12 mouse cellular contexts compared by ENCODE assay signal in the genomic region with DNA sequence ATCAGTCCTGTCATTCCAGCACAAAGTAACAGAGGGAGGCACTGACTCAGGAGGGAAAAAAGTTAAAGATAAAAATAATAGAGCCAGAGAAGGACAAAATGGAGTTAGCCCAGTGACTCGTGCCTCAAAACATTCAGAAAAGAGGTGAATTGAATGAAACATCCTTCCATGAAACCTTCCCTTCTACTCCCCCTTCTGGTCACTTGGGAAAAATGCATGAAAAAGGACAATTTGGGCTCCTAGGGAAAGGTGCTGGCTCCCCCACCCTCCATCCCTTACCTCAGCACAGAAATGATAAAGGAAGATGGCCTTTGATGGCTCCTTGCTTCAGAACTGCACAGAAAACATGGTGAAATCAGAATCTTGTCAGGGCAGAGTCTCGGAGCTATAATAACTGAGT. TPM values are rescaled to one million over a fixed set of nuclear protein-coding genes. Genes with fewer than 3 reads are reported as not detected.
DNase-seq lines count a peak whose midpoint lies in the region; ATAC-seq and TF ChIP-seq lines count a peak whose summit lies in the region.
"Had no signal": no experiment of that assay in that cellular context is flagged by ENCODE, and none has a peak within 500 bp of the region (broad histone marks: within the 10 kb centered on the region; RNA-seq: fewer than 3 reads in every experiment).

No protein-coding gene starts in this region.

- H3K27me3 ChIP-seq in forebrain, postnatal 0 days (ENCODE audit: insufficient read depth, low read length): no peaks in the 10 kb centered on the region
- no peaks in the 10 kb centered on the region for H3K27me3 ChIP-seq in forebrain, embryonic 15.5 days
- H3K27me3 ChIP-seq: kidney, embryonic 15.5 days; liver, embryonic 15.5 days had no signal

- H3K4me1 ChIP-seq in forebrain, postnatal 0 days (ENCODE audit: insufficient read depth): no peaks in the 10 kb centered on the region
- no peaks in the 10 kb centered on the region for H3K4me1 ChIP-seq in forebrain, embryonic 15.5 days
- no peaks in the 10 kb centered on the region for H3K4me1 ChIP-seq in lung, adult 2 months (ENCODE audit: control insufficient read depth, insufficient read depth, low read length)
- H3K4me1 ChIP-seq: kidney, embryonic 15.5 days; liver, embryonic 15.5 days had no signal

- H3K9ac ChIP-seq in forebrain, postnatal 0 days: no peak overlapping the region
- no peak overlapping the region for H3K9ac ChIP-seq in forebrain, embryonic 15.5 days (replicated peaks)
- H3K9ac ChIP-seq: kidney, embryonic 15.5 days; liver, embryonic 15.5 days had no signal

- TF ChIP-seq POLR2A in lung, adult 2 months (IDR thresholded peaks at IDR 0.05; ENCODE audit: borderline replicate concordance, extremely low read depth, low read depth, low read length): no peak

- 28% methylated on average over 2 of the region's 2 CpGs for WGBS in forebrain, postnatal 0 days
- 28% methylated on average over 2 of the region's 2 CpGs for WGBS in forebrain, embryonic 15.5 days
- WGBS in lung, adult 2 months: 38% methylated on average over 2 of the region's 2 CpGs

- no peaks in the 10 kb centered on the region for H3K9me3 ChIP-seq in forebrain, postnatal 0 days (ENCODE audit: low read length)
- no peaks in the 10 kb centered on the region for H3K9me3 ChIP-seq in forebrain, embryonic 15.5 days
- H3K9me3 ChIP-seq: kidney, embryonic 15.5 days; liver, embryonic 15.5 days had no signal

- no peak overlapping the region for H3K4me2 ChIP-seq in forebrain, postnatal 0 days (ENCODE audit: low read depth)
- no peak overlapping the region for H3K4me2 ChIP-seq in forebrain, embryonic 15.5 days (replicated peaks)
- H3K4me2 ChIP-seq: kidney, embryonic 15.5 days; liver, embryonic 15.5 days had no signal

- ATAC-seq in forebrain, postnatal 0 days: peak; percentile 38; the same call in 1 of the 2 replicates
- no peak for ATAC-seq in forebrain, embryonic 15.5 days (replicated peaks)
- peak; percentile 90 for ATAC-seq in megakaryocyte progenitor cell, adult 5-6 weeks (replicated peaks; ENCODE audit: poor library complexity)

- peak; percentile 75 for TF ChIP-seq CTCF in forebrain, postnatal 0 days (IDR thresholded peaks at IDR 0.05; ENCODE audit: low read depth)
- peak; percentile 20; the same call in 1 of the 2 replicates for TF ChIP-seq CTCF in lung, adult 2 months (IDR thresholded peaks at IDR 0.05; ENCODE audit: insufficient read depth, low read length)

- H3K4me3 ChIP-seq in forebrain, postnatal 0 days (ENCODE audit: low read depth, low read length): no peak overlapping the region
- H3K4me3 ChIP-seq in forebrain, embryonic 15.5 days: no peak overlapping the region
- H3K4me3 ChIP-seq in lung, adult 2 months (replicated peaks; ENCODE audit: extremely low read depth, low read depth, low read length): no peak overlapping the region
- H3K4me3 ChIP-seq: erythroblast, embryonic 14.5 days; kidney, embryonic 15.5 days; liver, embryonic 15.5 days had no signal

- DNase-seq in forebrain, postnatal 0 days: peak; percentile 59
- DNase-seq in lung, adult 2 months: no peak
- DNase-seq in lung, postnatal 4 days: no peak
- peak; percentile 75 for DNase-seq in MN1 (ENCODE audit: low spot score)
- DNase-seq in adrenal gland, postnatal 36 days: no peak
- DNase-seq in spleen, adult 18-20 months: no peak
- DNase-seq: thymus, postnatal 4 days had no signal

- no peak overlapping the region for H3K27ac ChIP-seq in forebrain, postnatal 0 days (ENCODE audit: low read depth, low read length)
- no peak overlapping the region for H3K27ac ChIP-seq in forebrain, embryonic 15.5 days (replicated peaks)
- H3K27ac ChIP-seq: kidney, embryonic 15.5 days; liver, embryonic 15.5 days had no signal

- peaks cover 8% of the 10 kb centered on the region; the same call in 1 of the 2 replicates for H3K36me3 ChIP-seq in forebrain, postnatal 0 days (ENCODE audit: insufficient read depth)
- H3K36me3 ChIP-seq in forebrain, embryonic 15.5 days: peaks cover 9% of the 10 kb centered on the region; the same call in 1 of the 2 replicates
- H3K36me3 ChIP-seq: kidney, embryonic 15.5 days; liver, embryonic 15.5 days had no signal

RNA-seq across cellular contexts. Expression of a gene that starts 8.6 kb away (rescaled TPM):
- 24.5 and 32.4 TPM in 2 replicates for total RNA-seq in forebrain, postnatal 0 days (2014; rRNA removed)
- 25.4 and 29.0 TPM in 2 replicates for polyA plus RNA-seq in forebrain, postnatal 0 days (2015; fragmentation: Nextera tagmentation; extraction: Ambion mirVana)
- 23.6 and 23.8 TPM in 2 replicates for polyA plus RNA-seq in forebrain, embryonic 15.5 days (2015; fragmentation: Nextera tagmentation; extraction: Ambion mirVana)
- 57.7 and 62.4 TPM in 2 replicates for polyA plus RNA-seq in lung, adult 2 months (2012; rRNA removed)
- 7.1 and 7.3 TPM in 2 replicates for total RNA-seq in megakaryocyte progenitor cell, adult 5-6 weeks (2015)
- 8.8 and 13.9 TPM in 2 replicates for total RNA-seq in megakaryocyte progenitor cell, adult 5-6 weeks (2017)
- total RNA-seq in adrenal gland, postnatal 36 days (2021): 10 to 100 TPM; 20.7 to 22.4 TPM

RNA-seq across cellular contexts. Expression of a gene that starts 14.9 kb away (rescaled TPM):
- 95.3 and 95.8 TPM in 2 replicates for total RNA-seq in forebrain, postnatal 0 days (2014; rRNA removed)
- polyA plus RNA-seq in forebrain, postnatal 0 days (2015; fragmentation: Nextera tagmentation; extraction: Ambion mirVana): 57.8 and 70.9 TPM in 2 replicates
- 65.0 and 68.2 TPM in 2 replicates for polyA plus RNA-seq in forebrain, embryonic 15.5 days (2015; fragmentation: Nextera tagmentation; extraction: Ambion mirVana)
- polyA plus RNA-seq in lung, adult 2 months (2012; rRNA removed): 0.10 and 0.11 TPM in 2 replicates
- total RNA-seq in megakaryocyte progenitor cell, adult 5-6 weeks (2015): not detected in 2 replicates
- total RNA-seq in megakaryocyte progenitor cell, adult 5-6 weeks (2017): not detected in 2 replicates
- 1 to 10 TPM; 6.6 to 8.5 TPM for total RNA-seq in adrenal gland, postnatal 36 days (2021)
- polyA plus RNA-seq: erythroblast, embryonic 14.5 days had no signal

RNA-seq across cellular contexts. Expression of a gene that starts 30.8 kb away (rescaled TPM):
- 38.9 and 42.4 TPM in 2 replicates for total RNA-seq in forebrain, postnatal 0 days (2014; rRNA removed)
- polyA plus RNA-seq in forebrain, postnatal 0 days (2015; fragmentation: Nextera tagmentation; extraction: Ambion mirVana): 5.9 and 10.6 TPM in 2 replicates
- polyA plus RNA-seq in forebrain, embryonic 15.5 days (2015; fragmentation: Nextera tagmentation; extraction: Ambion mirVana): 10.7 and 13.0 TPM in 2 replicates
- polyA plus RNA-seq in lung, adult 2 months (2012; rRNA removed): 103 and 141 TPM in 2 replicates
- 1.8 and 4.2 TPM in 2 replicates for total RNA-seq in megakaryocyte progenitor cell, adult 5-6 weeks (2015)
- 1.3 and 3.1 TPM in 2 replicates for total RNA-seq in megakaryocyte progenitor cell, adult 5-6 weeks (2017)
- 10 to 100 TPM; 30.7 to 51.0 TPM for total RNA-seq in adrenal gland, postnatal 36 days (2021)

RNA-seq across cellular contexts. Expression of a gene that starts 38.9 kb away (rescaled TPM):
- total RNA-seq in forebrain, postnatal 0 days (2014; rRNA removed): 56.9 and 59.9 TPM in 2 replicates
- polyA plus RNA-seq in forebrain, postnatal 0 days (2015; fragmentation: Nextera tagmentation; extraction: Ambion mirVana): 78.2 and 92.4 TPM in 2 replicates
- polyA plus RNA-seq in forebrain, embryonic 15.5 days (2015; fragmentation: Nextera tagmentation; extraction: Ambion mirVana): 70.5 and 75.8 TPM in 2 replicates
- 51.3 and 67.1 TPM in 2 replicates for polyA plus RNA-seq in lung, adult 2 months (2012; rRNA removed)
- total RNA-seq in megakaryocyte progenitor cell, adult 5-6 weeks (2015): 36.0 and 45.7 TPM in 2 replicates
- total RNA-seq in megakaryocyte progenitor cell, adult 5-6 weeks (2017): 16.4 and 24.5 TPM in 2 replicates
- 10 to 100 TPM; 57.8 to 63.2 TPM for total RNA-seq in adrenal gland, postnatal 36 days (2021)

RNA-seq across cellular contexts. Expression of a gene that starts 39.1 kb away (rescaled TPM):
- 1.7 and 1.8 TPM in 2 replicates for total RNA-seq in forebrain, postnatal 0 days (2014; rRNA removed)
- not detected in 2 replicates for polyA plus RNA-seq in forebrain, postnatal 0 days (2015; fragmentation: Nextera tagmentation; extraction: Ambion mirVana)
- 0.29 TPM in 1 of 2 replicates, not detected in the other for polyA plus RNA-seq in forebrain, embryonic 15.5 days (2015; fragmentation: Nextera tagmentation; extraction: Ambion mirVana)
- polyA plus RNA-seq in lung, adult 2 months (2012; rRNA removed): 4.4 TPM in 1 of 2 replicates, not detected in the other
- total RNA-seq in megakaryocyte progenitor cell, adult 5-6 weeks (2015): 1.1 TPM in 1 of 2 replicates, not detected in the other
- total RNA-seq in megakaryocyte progenitor cell, adult 5-6 weeks (2017): 0.04 and 0.68 TPM in 2 replicates
- total RNA-seq in adrenal gland, postnatal 36 days (2021): 1 to 10 TPM in 1 of 2 experiments, not detected in 1; 1.4 TPM
- polyA plus RNA-seq: kidney, embryonic 15.5 days; liver, embryonic 15.5 days had no signal

Comparison
In these comparisons a context has a peak if more than half of its experiments do, and no peak if none do; other contexts are left out.
1. DNase-seq: peak in forebrain, postnatal 0 days (single experiment) and MN1 (single experiment); none in lung, adult 2 months (single experiment), lung, postnatal 4 days (0 of 2), adrenal gland, postnatal 36 days (0 of 2) and spleen, adult 18-20 months (0 of 2).
2. RNA of a gene that starts 14.9 kb away (total RNA-seq): 95.3 to 95.8 TPM in forebrain, postnatal 0 days; 6.6 to 8.5 TPM in adrenal gland, postnatal 36 days and not detected in megakaryocyte progenitor cell, adult 5-6 weeks; every median in the first group is over 10 times any median in the second.